Mouse (Mus musculus) lung, postnatal 0 days (tissue): Measurements from ENCODE around the gene Mgmt.

Source experiments
- CTCF ChIP-seq: IDR thresholded peaks from 2 replicates; pipeline ENCODE4 v1.5.1; 2016; ENCODE audit warnings: antibody characterized with exemption, mild to moderate bottlenecking
- EP300 ChIP-seq: IDR thresholded peaks from 2 replicates; pipeline ENCODE4 v1.6.1; 2016; ENCODE audit warnings: antibody characterized with exemption, mild to moderate bottlenecking, control low read depth

DNA sequence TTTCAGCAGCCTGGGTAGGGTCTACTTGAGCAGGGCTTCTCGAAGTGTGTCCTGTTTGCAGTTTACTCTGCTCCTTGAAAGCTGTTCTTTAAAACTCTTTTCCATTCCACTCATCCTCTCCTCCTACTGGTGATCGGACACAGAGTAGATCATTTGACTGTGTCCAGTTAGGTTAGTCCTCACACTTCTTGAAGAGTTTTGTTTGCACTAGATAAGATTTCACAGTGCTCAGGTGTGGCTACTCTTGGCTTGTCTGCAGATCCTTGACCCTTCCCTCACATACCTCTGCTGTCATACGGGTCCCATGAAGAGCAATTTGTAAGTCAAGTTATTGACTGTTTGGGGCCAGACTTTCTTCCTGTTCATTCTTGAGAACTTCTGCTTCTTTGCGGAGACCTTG lies 221.8 kb downstream of the Mgmt start:
- no peak for TF ChIP-seq EP300
- no peak for TF ChIP-seq CTCF
